Mouse (Mus musculus): ENCODE data around the gene Vezf1. TPM values are rescaled to one million over a fixed set of nuclear protein-coding genes. Genes with fewer than 3 reads are reported as not detected.

Vezf1 gene
- polyA plus RNA-seq, 1 experiment: 13.3 TPM

- Histone ChIP-seq H3K27me3 (ENCODE audit: control insufficient read depth, insufficient read depth, insufficient read length) (no peaks in the 10 kb centered on the region), H3K4me3 (ENCODE audit: insufficient read depth, poor library complexity, severe bottlenecking) (peak overlapping the region; percentile 72), H3ac (ENCODE audit: control insufficient read depth, insufficient read length, low read depth) (no peak overlapping the region), H3K79me3 (ENCODE audit: low read depth) (peaks cover 36% of the 10 kb centered on the region), H3K36me3 (ENCODE audit: control insufficient read depth, insufficient read depth) (no peaks in the 10 kb centered on the region), H3K79me2 (ENCODE audit: control insufficient read depth, insufficient read depth) (peaks cover 69% of the 10 kb centered on the region)
- TF ChIP-seq USF1 (IDR thresholded peaks at IDR 0.05; ENCODE audit: low read depth): no peak
- TF ChIP-seq MYOD1 (IDR thresholded peaks at IDR 0.05; ENCODE audit: control insufficient read depth, insufficient read length, low read depth): no peak
- TF ChIP-seq FOSL1 (IDR thresholded peaks at IDR 0.05; ENCODE audit: insufficient read depth, low read length, poor library complexity, severe bottlenecking): no peak
- no peak for TF ChIP-seq MYOG (IDR thresholded peaks at IDR 0.05; ENCODE audit: control insufficient read depth, extremely low read depth, insufficient read length)
- TF ChIP-seq CEBPB (IDR thresholded peaks at IDR 0.05; ENCODE audit: low read depth): no peak
- TF ChIP-seq MAX (IDR thresholded peaks at IDR 0.05): no peak
- TF ChIP-seq CTCF (IDR thresholded peaks at IDR 0.05; ENCODE audit: control insufficient read depth, insufficient read depth, insufficient read length): no peak
These were observed 32.1 kb downstream of the Vezf1 start for GRCm38 (mm10) chr11:88100170-88100569.

- Histone ChIP-seq H3K79me2 (ENCODE audit: control insufficient read depth, insufficient read depth) (peaks cover 86% of the 10 kb centered on the region), H3K27me3 (ENCODE audit: control insufficient read depth, insufficient read depth, insufficient read length) (no peaks in the 10 kb centered on the region), H3K79me3 (ENCODE audit: low read depth) (peaks cover 36% of the 10 kb centered on the region), H3K36me3 (ENCODE audit: control insufficient read depth, insufficient read depth) (no peaks in the 10 kb centered on the region), H3K4me3 (ENCODE audit: insufficient read depth, poor library complexity, severe bottlenecking) (no peak overlapping the region), H3ac (ENCODE audit: control insufficient read depth, insufficient read length, low read depth) (no peak overlapping the region)
- TF ChIP-seq MYOG (IDR thresholded peaks at IDR 0.05; ENCODE audit: control insufficient read depth, extremely low read depth, insufficient read length): no peak
- no peak for TF ChIP-seq MYOD1 (IDR thresholded peaks at IDR 0.05; ENCODE audit: control insufficient read depth, insufficient read length, low read depth)
- TF ChIP-seq MAX (IDR thresholded peaks at IDR 0.05): no peak
- TF ChIP-seq CTCF (IDR thresholded peaks at IDR 0.05; ENCODE audit: control insufficient read depth, insufficient read depth, insufficient read length): no peak
- no peak for TF ChIP-seq CEBPB (IDR thresholded peaks at IDR 0.05; ENCODE audit: low read depth)
- no peak for TF ChIP-seq FOSL1 (IDR thresholded peaks at IDR 0.05; ENCODE audit: insufficient read depth, low read length, poor library complexity, severe bottlenecking)
- no peak for TF ChIP-seq USF1 (IDR thresholded peaks at IDR 0.05; ENCODE audit: low read depth)
These were observed 35.3 kb downstream of the Vezf1 start for GRCm38 (mm10) chr11:88103214-88103941.

- no peak for TF ChIP-seq MYOG (IDR thresholded peaks at IDR 0.05; ENCODE audit: control insufficient read depth, extremely low read depth, insufficient read length)
- peak; percentile 45 for TF ChIP-seq MYOD1 (IDR thresholded peaks at IDR 0.05; ENCODE audit: control insufficient read depth, insufficient read length, low read depth)
- TF ChIP-seq CTCF (IDR thresholded peaks at IDR 0.05; ENCODE audit: control insufficient read depth, insufficient read depth, insufficient read length): no peak
- TF ChIP-seq FOSL1 (IDR thresholded peaks at IDR 0.05; ENCODE audit: insufficient read depth, low read length, poor library complexity, severe bottlenecking): no peak
- TF ChIP-seq MAX (IDR thresholded peaks at IDR 0.05): peak; percentile 32
- TF ChIP-seq USF1 (IDR thresholded peaks at IDR 0.05; ENCODE audit: low read depth): no peak
- no peak for TF ChIP-seq CEBPB (IDR thresholded peaks at IDR 0.05; ENCODE audit: low read depth)
- H3K4me3 ChIP-seq (ENCODE audit: insufficient read depth, poor library complexity, severe bottlenecking): no peak overlapping the region
- peaks cover 90% of the 10 kb centered on the region for H3K79me2 ChIP-seq (ENCODE audit: control insufficient read depth, insufficient read depth)
- H3ac ChIP-seq (ENCODE audit: control insufficient read depth, insufficient read length, low read depth): no peak overlapping the region
- H3K79me3 ChIP-seq (ENCODE audit: low read depth): peaks cover 40% of the 10 kb centered on the region
- no peaks in the 10 kb centered on the region for H3K27me3 ChIP-seq (ENCODE audit: control insufficient read depth, insufficient read depth, insufficient read length)
- H3K36me3 ChIP-seq (ENCODE audit: control insufficient read depth, insufficient read depth): no peaks in the 10 kb centered on the region
These were observed 37.6 kb downstream of the Vezf1 start for GRCm38 (mm10) chr11:88105494-88106291.

- TF ChIP-seq MYOG (IDR thresholded peaks at IDR 0.05; ENCODE audit: control insufficient read depth, extremely low read depth, insufficient read length): no peak
- Histone ChIP-seq H3K79me3 (ENCODE audit: low read depth) (peaks cover 39% of the 10 kb centered on the region), H3K27me3 (ENCODE audit: control insufficient read depth, insufficient read depth, insufficient read length) (no peaks in the 10 kb centered on the region), H3K79me2 (ENCODE audit: control insufficient read depth, insufficient read depth) (peaks cover 90% of the 10 kb centered on the region), H3ac (ENCODE audit: control insufficient read depth, insufficient read length, low read depth) (peak overlapping the region; percentile 45), H3K36me3 (ENCODE audit: control insufficient read depth, insufficient read depth) (no peaks in the 10 kb centered on the region), H3K4me3 (ENCODE audit: insufficient read depth, poor library complexity, severe bottlenecking) (no peak overlapping the region)
These were observed 38.1 kb downstream of the Vezf1 start for GRCm38 (mm10) chr11:88106292-88106554.

- Histone ChIP-seq H3K79me2 (ENCODE audit: control insufficient read depth, insufficient read depth) (peaks cover 88% of the 10 kb centered on the region), H3K36me3 (ENCODE audit: control insufficient read depth, insufficient read depth) (no peaks in the 10 kb centered on the region), H3ac (ENCODE audit: control insufficient read depth, insufficient read length, low read depth) (no peak overlapping the region), H3K4me3 (ENCODE audit: insufficient read depth, poor library complexity, severe bottlenecking) (no peak overlapping the region), H3K79me3 (ENCODE audit: low read depth) (peaks cover 36% of the 10 kb centered on the region), H3K27me3 (ENCODE audit: control insufficient read depth, insufficient read depth, insufficient read length) (no peaks in the 10 kb centered on the region)
- TF ChIP-seq MYOG (IDR thresholded peaks at IDR 0.05; ENCODE audit: control insufficient read depth, extremely low read depth, insufficient read length) (no peak), USF1 (IDR thresholded peaks at IDR 0.05; ENCODE audit: low read depth) (no peak), CTCF (IDR thresholded peaks at IDR 0.05; ENCODE audit: control insufficient read depth, insufficient read depth, insufficient read length) (no peak), MAX (IDR thresholded peaks at IDR 0.05) (no peak), MYOD1 (IDR thresholded peaks at IDR 0.05; ENCODE audit: control insufficient read depth, insufficient read length, low read depth) (no peak), FOSL1 (IDR thresholded peaks at IDR 0.05; ENCODE audit: insufficient read depth, low read length, poor library complexity, severe bottlenecking) (no peak), CEBPB (IDR thresholded peaks at IDR 0.05; ENCODE audit: low read depth) (no peak)
These were observed 39.3 kb downstream of the Vezf1 start for GRCm38 (mm10) chr11:88107365-88107764.
